Comparison of ENCODE assay signal across 35 mouse cellular contexts in genomic region chr9:21837690-21838089, GRCm38 (mm10). TPM values are rescaled to one million over a fixed set of nuclear protein-coding genes. Genes with fewer than 3 reads are reported as not detected.
"Had no signal": no experiment of that assay in that cellular context is flagged by ENCODE, and none has a peak within 500 bp of the region (broad histone marks: within the 10 kb centered on the region; RNA-seq: fewer than 3 reads in every experiment).

No protein-coding gene starts in this region.

- H3K27me3 ChIP-seq: heart, embryonic 13.5 days; heart, embryonic 15.5 days; hindbrain, embryonic 13.5 days; hindbrain, embryonic 15.5 days; kidney, embryonic 15.5 days; limb, embryonic 13.5 days; limb, embryonic 15.5 days; liver, embryonic 12.5 days had no signal

- H3K36me3 ChIP-seq: hindbrain, embryonic 15.5 days had no signal

- H3K27ac ChIP-seq: gastrocnemius, adult 2 months; heart, embryonic 10.5 days; heart, embryonic 13.5 days; heart, embryonic 15.5 days; hindbrain, embryonic 13.5 days; hindbrain, embryonic 15.5 days; hindbrain, postnatal 0 days; kidney, embryonic 15.5 days; kidney, postnatal 0 days; limb, embryonic 13.5 days; limb, embryonic 15.5 days; liver, embryonic 12.5 days had no signal

- H3K4me3 ChIP-seq: gastrocnemius, adult 2 months; heart, embryonic 10.5 days; heart, embryonic 13.5 days; heart, embryonic 15.5 days; hindbrain, embryonic 13.5 days; hindbrain, embryonic 15.5 days; kidney, embryonic 15.5 days; limb, embryonic 13.5 days; limb, embryonic 15.5 days; liver, embryonic 12.5 days had no signal

- H3K9me3 ChIP-seq: heart, embryonic 10.5 days; heart, embryonic 13.5 days; heart, embryonic 15.5 days; hindbrain, embryonic 13.5 days; hindbrain, embryonic 15.5 days; kidney, embryonic 15.5 days; limb, embryonic 13.5 days; limb, embryonic 15.5 days; liver, embryonic 12.5 days had no signal

- DNase-seq: gastrocnemius, adult 2 months; gastrocnemius, postnatal 10 days; gastrocnemius, postnatal 25 days; heart, adult 18-20 months; heart, postnatal 14 days; heart, postnatal 36 days; kidney, adult 11 months; kidney, adult 2 months; kidney, adult 9 months; kidney, postnatal 14 days; kidney, postnatal 36 days; layer of hippocampus, adult 9-11 months; layer of hippocampus, postnatal 36 days; left cerebral cortex, postnatal 4 days had no signal

- H3K9ac ChIP-seq: heart, embryonic 13.5 days; heart, embryonic 15.5 days; hindbrain, embryonic 13.5 days; hindbrain, embryonic 15.5 days; kidney, embryonic 15.5 days; limb, embryonic 13.5 days; limb, embryonic 15.5 days; liver, embryonic 12.5 days had no signal

- ATAC-seq: hindbrain, postnatal 0 days; intestine, embryonic 16.5 days; liver, embryonic 12.5 days had no signal

- H3K4me1 ChIP-seq: hindbrain, embryonic 13.5 days; hindbrain, embryonic 15.5 days; liver, embryonic 12.5 days had no signal

- H3K4me2 ChIP-seq: heart, embryonic 13.5 days; heart, embryonic 15.5 days; hindbrain, embryonic 13.5 days; hindbrain, embryonic 15.5 days; kidney, embryonic 15.5 days; limb, embryonic 13.5 days; limb, embryonic 15.5 days had no signal

RNA-seq across cellular contexts. Expression of gene Angptl8, which starts 2.4 kb away (rescaled TPM):
- total RNA-seq: gastrocnemius, adult 2 months; heart, postnatal 14 days; heart, postnatal 36 days; hematopoietic stem cell, adult 5-6 weeks; hindbrain, postnatal 0 days; layer of hippocampus, adult 18-20 months; layer of hippocampus, adult 8-10 months; layer of hippocampus, postnatal 14 days; layer of hippocampus, postnatal 36 days; left cerebral cortex, adult 18-20 months; left cerebral cortex, adult 8-10 months; left cerebral cortex, postnatal 10 days; left cerebral cortex, postnatal 25 days; left cerebral cortex, postnatal 4 days had no signal
- polyA plus RNA-seq: frontal cortex, adult 2 months had no signal
